In genomic region chr1:51704610-51705009, GRCm38 (mm10) we compare ENCODE assay signal across 35 mouse cellular contexts.
"Had no signal": no experiment of that assay in that cellular context is flagged by ENCODE, and none has a peak within 500 bp of the region (broad histone marks: within the 10 kb centered on the region; RNA-seq: fewer than 3 reads in every experiment).

No protein-coding gene starts in this region.

- H3K4me3 ChIP-seq: heart, embryonic 10.5 days; heart, embryonic 12.5 days; heart, embryonic 13.5 days; heart, embryonic 15.5 days; hindbrain, embryonic 10.5 days; hindbrain, embryonic 12.5 days; hindbrain, embryonic 13.5 days; hindbrain, embryonic 15.5 days; intestine, embryonic 15.5 days; kidney, embryonic 15.5 days; layer of hippocampus, adult 2 months; left cerebral cortex, adult 2 months had no signal

- H3K9me3 ChIP-seq: heart, embryonic 10.5 days; heart, embryonic 15.5 days; hindbrain, embryonic 10.5 days; hindbrain, embryonic 12.5 days; hindbrain, embryonic 15.5 days; intestine, embryonic 15.5 days; kidney, embryonic 15.5 days had no signal

- H3K36me3 ChIP-seq: heart, embryonic 10.5 days; heart, embryonic 12.5 days; heart, embryonic 13.5 days; heart, embryonic 15.5 days; hindbrain, embryonic 10.5 days; hindbrain, embryonic 12.5 days; hindbrain, embryonic 13.5 days; hindbrain, embryonic 15.5 days; intestine, embryonic 15.5 days; kidney, embryonic 15.5 days had no signal

- H3K9ac ChIP-seq: heart, embryonic 12.5 days; heart, embryonic 13.5 days; heart, embryonic 15.5 days; hindbrain, embryonic 12.5 days; hindbrain, embryonic 13.5 days; hindbrain, embryonic 14.5 days; hindbrain, embryonic 15.5 days; intestine, embryonic 15.5 days; kidney, embryonic 15.5 days had no signal

- DNase-seq: heart, postnatal 10 days; heart, postnatal 14 days; heart, postnatal 36 days; heart, postnatal 4 days; kidney, adult 11 months; kidney, adult 18-20 months; kidney, adult 2 months; kidney, adult 8-10 months; kidney, adult 9 months; kidney, postnatal 10 days; kidney, postnatal 14 days; kidney, postnatal 25 days; kidney, postnatal 36 days; kidney, postnatal 4 days; layer of hippocampus, adult 9-11 months; layer of hippocampus, postnatal 36 days had no signal

- H3K27me3 ChIP-seq: heart, embryonic 12.5 days; heart, embryonic 13.5 days; heart, embryonic 15.5 days; hindbrain, embryonic 12.5 days; hindbrain, embryonic 15.5 days; intestine, embryonic 15.5 days; kidney, embryonic 15.5 days had no signal

- H3K27ac ChIP-seq: heart, embryonic 10.5 days; heart, embryonic 13.5 days; heart, embryonic 15.5 days; hindbrain, embryonic 10.5 days; hindbrain, embryonic 12.5 days; hindbrain, embryonic 13.5 days; hindbrain, embryonic 14.5 days; hindbrain, embryonic 15.5 days; hindbrain, postnatal 0 days; intestine, embryonic 15.5 days; kidney, embryonic 15.5 days; kidney, postnatal 0 days; layer of hippocampus, adult 2 months; left cerebral cortex, adult 2 months had no signal

- H3K4me2 ChIP-seq: heart, embryonic 11.5 days; heart, embryonic 12.5 days; heart, embryonic 13.5 days; heart, embryonic 15.5 days; hindbrain, embryonic 12.5 days; hindbrain, embryonic 13.5 days; hindbrain, embryonic 14.5 days; hindbrain, embryonic 15.5 days; intestine, embryonic 15.5 days; kidney, embryonic 15.5 days had no signal

- H3K4me1 ChIP-seq: heart, embryonic 10.5 days; heart, embryonic 12.5 days; heart, embryonic 13.5 days; heart, embryonic 15.5 days; hindbrain, embryonic 10.5 days; hindbrain, embryonic 12.5 days; hindbrain, embryonic 13.5 days; hindbrain, embryonic 15.5 days; intestine, embryonic 15.5 days; kidney, embryonic 15.5 days had no signal

- ATAC-seq: hindbrain, embryonic 16.5 days; hindbrain, postnatal 0 days; inflammation-experienced regulatory T-cells, adult 6 months; intestine, embryonic 15.5 days; intestine, embryonic 16.5 days had no signal
